Mouse (Mus musculus) liver, postnatal 0 days (tissue): ENCODE data around the gene Gigyf2. TPM values are rescaled to one million over a fixed set of nuclear protein-coding genes. Genes with fewer than 3 reads are reported as not detected.
"Not testable (repeated sequence)": the region's sequence is repeated elsewhere in the genome, so short reads cannot be mapped to it uniquely, and the experiment has no call there.

Experiments
- ATAC-seq: fragments of 200-750 bp; cut with Nextera tagmentation; 2 replicates; pipeline ENCODE4 v1.8.0; 2017; ENCODE audit warnings: mild to moderate bottlenecking, moderate library complexity
- DNase-seq: peaks from one replicate; pipeline ENCODE4 v3.0.0-alpha.2; 2016
- H3K27ac ChIP-seq: fragments of 300-500 bp; sonication (generic); 2 replicates; pipeline ENCODE4 v1.5.1; 2014; ENCODE audit warnings: antibody characterized with exemption, moderate library complexity, mild to moderate bottlenecking, low read depth
- H3K27me3 ChIP-seq: fragments of 300-500 bp; sonication (generic); 2 replicates; pipeline ENCODE4 v1.6.1; 2014; ENCODE audit warnings: low read length, control low read depth, mixed read lengths; ENCODE audit not compliant: insufficient read depth
- H3K36me3 ChIP-seq: fragments of 300-500 bp; sonication (generic); replicated peaks from 2 replicates; pipeline ENCODE4 v1.6.1; 2014; ENCODE audit warnings: mild to moderate bottlenecking, control low read depth, low read length, moderate library complexity, mixed read lengths; ENCODE audit not compliant: insufficient read depth
- H3K4me1 ChIP-seq: fragments of 300-500 bp; sonication (generic); 2 replicates; pipeline ENCODE4 v1.6.1; 2014; ENCODE audit warnings: antibody characterized with exemption, mild to moderate bottlenecking, control low read depth; ENCODE audit not compliant: insufficient read depth
- H3K4me2 ChIP-seq: fragments of 300-500 bp; sonication (generic); 2 replicates; pipeline ENCODE4 v1.6.1; 2014; ENCODE audit warnings: low read depth, mild to moderate bottlenecking, low read length, moderate library complexity, mixed read lengths
- H3K4me3 ChIP-seq: fragments of 300-500 bp; sonication (generic); 2 replicates; pipeline ENCODE4 v1.5.1; 2014; ENCODE audit warnings: low read depth, low read length
- H3K9ac ChIP-seq: fragments of 300-500 bp; sonication (generic); replicated peaks from 2 replicates; pipeline ENCODE4 v1.6.1; 2014; ENCODE audit warnings: mild to moderate bottlenecking, moderate library complexity
- H3K9me3 ChIP-seq: fragments of 300-500 bp; sonication (generic); 2 replicates; pipeline ENCODE4 v1.6.1; 2016; ENCODE audit warnings: mild to moderate bottlenecking, control low read depth, low read length, mixed read lengths
- CTCF ChIP-seq: sonication (generic); IDR thresholded peaks from 2 replicates; pipeline ENCODE4 v1.5.1; 2016; ENCODE audit warnings: antibody characterized with exemption, low read depth
- EP300 ChIP-seq: IDR thresholded peaks from 2 replicates; pipeline ENCODE4 v1.6.1; 2016; ENCODE audit warnings: antibody characterized with exemption, low read depth, mild to moderate bottlenecking
- WGBS: fragments of 180-500 bp; shearing (Covaris S2); extraction: QIAGEN DNeasy Blood & Tissue Kit; methylation state at CpG from one replicate; pipeline ENCODE4 v1.1.7; 2014; ENCODE audit not compliant: insufficient replicate concordance; 5-methylcytosine and 5-hydroxymethylcytosine counted together
- polyA plus RNA-seq: library from polyadenylated mRNA; unstranded; fragments of >200 nt; fragmentation: Nextera tagmentation; extraction: Ambion mirVana; gene quantifications from 2 replicates; pipeline ENCODE4 v1.2.1, GENCODE M21; 2015

Gigyf2 gene
- polyA plus RNA-seq, 1 experiment from 2014 or later, result 13.3 TPM

GRCm38 (mm10) chr1:87447183-87448104 is 120.6 kb downstream of the Gigyf2 start:
- peak; percentile 70 for DNase-seq
- Histone ChIP-seq H3K27me3 (no peaks in the 10 kb centered on the region), H3K4me1 (no peaks in the 10 kb centered on the region), H3K9ac (no peak overlapping the region), H3K4me3 (no peak overlapping the region), H3K4me2 (no peak overlapping the region), H3K9me3 (no peaks in the 10 kb centered on the region), H3K27ac (no peak overlapping the region), H3K36me3 (peaks cover 75% of the 10 kb centered on the region)
- 42% methylated on average over 5 of the region's 5 CpGs for WGBS
- TF ChIP-seq CTCF (peak; percentile 77), EP300 (no peak)
- no peak for ATAC-seq

DNA sequence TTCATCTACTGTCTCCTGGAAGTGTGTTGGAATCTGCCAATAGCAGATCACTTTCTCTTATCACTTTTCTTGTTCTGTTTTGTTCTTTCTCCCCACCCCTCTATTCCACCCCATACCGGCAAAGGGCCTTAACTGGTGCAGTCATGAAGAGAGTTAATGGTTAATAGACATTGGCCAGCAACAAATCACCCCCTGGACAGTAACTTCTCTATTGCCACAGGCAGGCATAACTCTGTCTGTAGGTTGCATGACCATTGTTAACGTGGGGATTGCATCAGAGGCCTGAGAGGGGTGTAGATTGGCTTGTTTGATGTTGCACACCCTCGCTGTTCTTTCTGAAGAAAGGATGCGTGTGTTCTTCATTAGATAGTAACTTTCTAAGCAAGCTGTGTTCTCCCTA is 122.6 kb downstream of the Gigyf2 start:
- Histone ChIP-seq H3K36me3 (peaks cover 60% of the 10 kb centered on the region), H3K27ac (no peak overlapping the region), H3K9ac (no peak overlapping the region), H3K27me3 (no peaks in the 10 kb centered on the region), H3K9me3 (no peaks in the 10 kb centered on the region), H3K4me2 (no peak overlapping the region), H3K4me1 (no peaks in the 10 kb centered on the region), H3K4me3 (no peak overlapping the region)
- DNase-seq, result no peak
- 59% methylated on average over 4 of the region's 4 CpGs for WGBS
- ATAC-seq, result peak; percentile 75
- no peak for TF ChIP-seq CTCF
- no peak for TF ChIP-seq EP300

DNA sequence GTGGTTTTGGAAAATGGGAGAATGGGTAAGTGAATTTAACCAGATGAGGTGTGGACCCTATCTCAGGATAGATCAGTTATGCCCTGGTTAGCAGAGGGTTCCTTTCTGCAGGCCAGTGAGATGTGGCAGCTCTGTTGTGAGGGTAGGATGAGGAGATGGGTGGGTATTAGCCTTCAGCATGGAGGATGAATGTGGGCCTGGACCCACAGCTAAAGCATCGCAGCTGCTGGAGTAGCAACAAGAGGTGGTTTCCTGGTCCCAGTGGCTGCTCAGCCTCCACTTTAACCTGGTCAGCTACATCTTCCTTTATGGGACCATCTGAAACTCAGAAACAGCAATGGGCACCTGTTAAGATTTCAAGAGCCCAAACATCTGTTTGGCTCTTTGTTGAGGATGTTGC is 129.6 kb downstream of the Gigyf2 start:
- DNase-seq, result no peak
- TF ChIP-seq CTCF (no peak), EP300 (no peak)
- Histone ChIP-seq H3K27ac (no peak overlapping the region), H3K4me3 (no peak overlapping the region), H3K36me3 (0 out of 2 replicates have a peak, but pooled peaks cover 4% of the 10 kb centered on the region), H3K9me3 (no peaks in the 10 kb centered on the region), H3K27me3 (no peaks in the 10 kb centered on the region), H3K4me1 (no peaks in the 10 kb centered on the region), H3K4me2 (no peak overlapping the region), H3K9ac (no peak overlapping the region)
- no peak for ATAC-seq
- WGBS, result 84% methylated on average over 1 of the region's 1 CpGs

- Histone ChIP-seq H3K36me3 (no peaks in the 10 kb centered on the region), H3K9me3 (no peaks in the 10 kb centered on the region), H3K9ac (no peak overlapping the region), H3K27me3 (no peaks in the 10 kb centered on the region), H3K4me1 (no peaks in the 10 kb centered on the region), H3K4me2 (no peak overlapping the region), H3K4me3 (no peak overlapping the region), H3K27ac (no peak overlapping the region)
- no peak for ATAC-seq
- TF ChIP-seq EP300 (no peak), CTCF (no peak)
- 80% methylated on average over 4 of the region's 4 CpGs for WGBS
- DNase-seq, result no peak
Measured at GRCm38 (mm10) chr1:87458045-87458444, 131.2 kb downstream of the Gigyf2 start.

DNA sequence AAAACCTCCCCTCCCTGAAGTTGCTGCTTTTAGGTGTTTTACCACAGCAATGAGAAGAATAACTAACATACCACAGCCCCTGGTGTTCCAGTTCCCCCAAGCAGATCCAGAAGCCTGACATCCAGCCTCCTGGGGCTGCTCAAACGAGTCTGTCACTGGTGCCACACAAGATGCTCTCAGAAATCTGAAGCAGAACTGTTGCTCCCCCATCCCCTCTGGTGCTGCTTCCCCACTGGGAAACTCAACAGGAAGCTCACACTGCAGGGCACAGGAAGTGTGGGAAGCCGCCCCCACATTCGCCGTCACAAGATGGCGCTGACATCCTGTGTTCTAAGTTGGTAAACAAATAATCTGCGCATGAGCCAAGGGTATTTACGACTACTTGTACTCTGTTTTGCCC is 133.1 kb downstream of the Gigyf2 start:
- not testable (repeated sequence) for DNase-seq, H3K4me1 ChIP-seq, H3K27ac ChIP-seq, H3K4me2 ChIP-seq, H3K9ac ChIP-seq, H3K9me3 ChIP-seq, H3K4me3 ChIP-seq, ATAC-seq, H3K36me3 ChIP-seq, H3K27me3 ChIP-seq
- WGBS, result 82% methylated on average over 5 of the region's 7 CpGs

DNA sequence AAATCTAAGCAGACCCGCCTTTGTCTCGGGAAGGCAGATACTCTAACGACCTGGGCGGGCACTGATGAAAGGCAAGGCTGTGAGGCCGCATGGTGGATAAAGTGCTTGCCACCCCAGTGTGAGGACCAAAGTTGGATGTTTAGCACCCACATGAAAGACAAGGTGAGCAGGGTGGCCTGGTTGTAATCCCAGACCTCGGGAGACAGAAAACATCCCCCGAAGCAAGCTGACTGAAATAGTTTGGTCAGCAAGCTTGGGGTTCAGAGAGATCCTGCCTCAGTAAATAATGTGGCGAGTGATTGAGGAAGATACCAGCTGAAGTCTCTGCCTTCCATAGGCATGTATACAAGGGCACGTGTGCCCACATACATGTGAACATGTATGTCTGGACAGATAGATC is 140.7 kb downstream of the Gigyf2 start:
- H3K9ac ChIP-seq, result no peak overlapping the region
- ATAC-seq, result no peak
- 66% methylated on average over 9 of the region's 9 CpGs for WGBS

More for the DNA sequence above, 140.7 kb downstream of the Gigyf2 start:
- H3K36me3 ChIP-seq, result no peaks in the 10 kb centered on the region
- H3K4me1 ChIP-seq, result peaks cover 3% of the 10 kb centered on the region
- no peak overlapping the region for H3K4me2 ChIP-seq
- no peaks in the 10 kb centered on the region for H3K9me3 ChIP-seq
- no peaks in the 10 kb centered on the region for H3K27me3 ChIP-seq
- no peak for TF ChIP-seq CTCF
- no peak for TF ChIP-seq EP300
- no peak overlapping the region for H3K4me3 ChIP-seq
- no peak for DNase-seq
- no peak overlapping the region for H3K27ac ChIP-seq
